Mouse (Mus musculus) midbrain, postnatal 0 days (tissue): Measurements from ENCODE around the gene Cryzl1. TPM values are rescaled to one million over a fixed set of nuclear protein-coding genes. Genes with fewer than 3 reads are reported as not detected.
A peak's percentile ranks its signal among the peaks of the same experiment; 100 is the strongest.

Experiments
- ATAC-seq: fragments of 200-750 bp; cut with Nextera tagmentation; 2 replicates; pipeline ENCODE4 v1.8.0; 2017; ENCODE audit warnings: moderate number of reproducible peaks, mild to moderate bottlenecking, moderate TSS enrichment, moderate library complexity; ENCODE audit not compliant: low FRiP score
- DNase-seq: peaks from one replicate; pipeline ENCODE4 v3.0.0-alpha.2; 2015; ENCODE audit warnings: low spot score
- H3K27ac ChIP-seq: fragments of 300-500 bp; sonication (generic); 2 replicates; pipeline ENCODE4 v1.5.1; 2014; ENCODE audit warnings: low read depth, mild to moderate bottlenecking, low read length, mixed read lengths
- H3K27me3 ChIP-seq: fragments of 300-500 bp; sonication (generic); 2 replicates; pipeline ENCODE4 v1.6.1; 2014; ENCODE audit warnings: low read length, control low read depth, mixed read lengths; ENCODE audit not compliant: insufficient read depth
- H3K36me3 ChIP-seq: fragments of 300-500 bp; sonication (generic); 2 replicates; pipeline ENCODE4 v1.6.1; 2014; ENCODE audit warnings: low read length, control low read depth, mixed read lengths; ENCODE audit not compliant: insufficient read depth
- H3K4me1 ChIP-seq: fragments of 300-500 bp; sonication (generic); 2 replicates; pipeline ENCODE4 v1.6.1; 2014; ENCODE audit warnings: mild to moderate bottlenecking, control low read depth, antibody characterized with exemption, low read length, mixed read lengths; ENCODE audit not compliant: insufficient read depth
- H3K4me2 ChIP-seq: fragments of 300-500 bp; sonication (generic); 2 replicates; pipeline ENCODE4 v1.6.1; 2014; ENCODE audit warnings: low read depth, mild to moderate bottlenecking, low read length, mixed read lengths; ENCODE audit not compliant: poor library complexity, severe bottlenecking
- H3K4me3 ChIP-seq: fragments of 300-500 bp; sonication (generic); 2 replicates; pipeline ENCODE4 v1.5.1; 2014; ENCODE audit warnings: low read depth, mild to moderate bottlenecking, low read length, moderate library complexity
- H3K9ac ChIP-seq: fragments of 300-500 bp; sonication (generic); replicated peaks from 2 replicates; pipeline ENCODE4 v1.6.1; 2014; ENCODE audit warnings: mild to moderate bottlenecking, low read length, moderate library complexity, mixed read lengths; ENCODE audit not compliant: poor library complexity, severe bottlenecking
- H3K9me3 ChIP-seq: fragments of 300-500 bp; sonication (generic); 2 replicates; pipeline ENCODE4 v1.6.1; 2016; ENCODE audit warnings: low read length, control low read depth
- CTCF ChIP-seq: IDR thresholded peaks from 2 replicates; pipeline ENCODE4 v1.5.1; 2016; ENCODE audit warnings: antibody characterized with exemption, mild to moderate bottlenecking
- WGBS: fragments of 180-500 bp; shearing (Covaris S2); extraction: QIAGEN DNeasy Blood & Tissue Kit; methylation state at CpG from one replicate; pipeline ENCODE4 v1.1.7; 2014; 5-methylcytosine and 5-hydroxymethylcytosine counted together
- polyA plus RNA-seq: library from polyadenylated mRNA; unstranded; fragments of >200 nt; fragmentation: Nextera tagmentation; extraction: Ambion mirVana; gene quantifications from 2 replicates; pipeline ENCODE4 v1.2.1, GENCODE M21; 2015
- total RNA-seq: library from RNA; depleted of rRNA; stranded (reverse); fragments of >200 nt; gene quantifications from 2 replicates; pipeline ENCODE4 v1.2.3, GENCODE M21; 2014

The Cryzl1 gene
- total and polyA plus RNA-seq, 2 experiments from 2014 or later, result 42.9 to 93.0 TPM

DNA sequence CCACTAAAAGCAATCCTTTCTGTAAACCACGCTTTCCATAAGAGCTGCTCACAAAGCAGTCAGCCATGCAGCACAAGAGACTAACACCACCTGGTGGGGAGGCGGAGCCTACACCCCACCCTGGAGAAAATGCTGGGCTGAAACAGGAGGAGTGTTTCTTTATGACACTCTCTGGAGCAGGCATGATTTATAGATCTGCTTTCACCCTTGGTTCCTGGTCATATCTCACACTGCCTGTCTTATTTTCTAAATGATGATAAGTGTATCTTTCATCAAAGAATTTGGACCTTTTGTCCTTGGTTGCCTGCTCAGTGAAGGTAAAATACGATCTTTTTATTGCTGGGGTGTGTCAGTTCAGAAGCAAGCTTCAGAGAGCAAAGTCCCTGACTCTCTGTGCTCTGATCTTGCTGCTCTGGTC, 26.0 kb downstream of the Cryzl1 start:
- DNase-seq (no peak), ATAC-seq (no peak)
- no peaks in the 10 kb centered on the region for H3K4me1 ChIP-seq
- no peak overlapping the region for H3K27ac ChIP-seq
- no peaks in the 10 kb centered on the region for H3K27me3 ChIP-seq
- no peak overlapping the region for H3K4me2 ChIP-seq
- H3K9me3 ChIP-seq, result no peaks in the 10 kb centered on the region
- H3K4me3 ChIP-seq, result no peak overlapping the region
- H3K36me3 ChIP-seq, result peaks cover 45% of the 10 kb centered on the region
- no peak overlapping the region for H3K9ac ChIP-seq
- 53% methylated on average over 3 of the region's 3 CpGs for WGBS
- no peak for TF ChIP-seq CTCF

DNA sequence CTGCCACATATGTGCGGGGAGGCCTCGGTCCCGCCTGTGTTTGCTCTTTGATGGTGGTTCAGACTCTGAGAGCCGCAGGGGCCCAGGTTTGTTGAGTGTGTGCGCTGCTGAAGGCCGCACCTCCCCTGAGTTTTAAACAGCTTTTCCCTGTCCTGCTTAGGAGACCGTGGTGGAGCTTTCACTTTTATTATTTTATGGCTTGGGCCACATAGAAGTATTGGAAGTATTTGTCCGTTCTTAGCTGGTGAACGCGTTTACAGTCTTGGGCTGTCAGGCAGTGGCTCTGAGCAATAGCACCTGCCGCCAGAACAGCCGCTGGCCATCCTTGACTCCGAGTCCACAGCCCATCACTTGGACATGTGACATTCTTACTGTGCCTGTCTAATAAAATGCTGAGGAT, 26.9 kb downstream of the Cryzl1 start:
- H3K4me3 ChIP-seq, result no peak overlapping the region
- no peaks in the 10 kb centered on the region for H3K27me3 ChIP-seq
- WGBS, result 91% methylated on average over 13 of the region's 13 CpGs
- DNase-seq, result no peak
- no peak overlapping the region for H3K27ac ChIP-seq
- no peak overlapping the region for H3K4me2 ChIP-seq
- no peaks in the 10 kb centered on the region for H3K9me3 ChIP-seq
- ATAC-seq, result no peak
- TF ChIP-seq CTCF, result no peak
- H3K4me1 ChIP-seq, result no peaks in the 10 kb centered on the region
- peaks cover 43% of the 10 kb centered on the region for H3K36me3 ChIP-seq
- H3K9ac ChIP-seq, result no peak overlapping the region

DNA sequence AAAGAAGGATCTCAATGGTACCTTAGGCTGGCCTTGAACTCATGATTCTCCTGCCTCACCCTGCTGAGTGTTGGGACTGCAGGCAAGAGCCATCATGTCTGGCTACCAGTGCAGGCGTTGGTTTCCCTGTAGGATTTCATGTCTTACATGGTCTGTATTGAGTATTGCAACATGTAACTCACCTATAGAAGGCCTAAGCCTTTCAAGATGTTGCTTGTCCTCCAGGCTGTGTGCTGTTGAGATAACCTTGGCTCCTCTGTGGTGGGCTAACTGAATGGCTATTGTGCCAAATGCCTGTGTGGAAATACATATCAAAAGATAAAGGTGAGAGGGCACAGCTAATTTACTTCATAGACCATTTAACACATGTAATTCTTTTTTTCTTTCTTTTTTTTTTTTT, 29.8 kb downstream of the Cryzl1 start:
- no peaks in the 10 kb centered on the region for H3K4me1 ChIP-seq
- 96% methylated on average over 1 of the region's 1 CpGs for WGBS
- no peak overlapping the region for H3K4me3 ChIP-seq
- ATAC-seq (no peak), DNase-seq (no peak)
- H3K9me3 ChIP-seq, result no peaks in the 10 kb centered on the region
- no peak overlapping the region for H3K4me2 ChIP-seq
- no peak overlapping the region for H3K27ac ChIP-seq
- H3K9ac ChIP-seq, result no peak overlapping the region
- no peaks in the 10 kb centered on the region for H3K27me3 ChIP-seq
- TF ChIP-seq CTCF, result no peak
- peaks cover 32% of the 10 kb centered on the region for H3K36me3 ChIP-seq

DNA sequence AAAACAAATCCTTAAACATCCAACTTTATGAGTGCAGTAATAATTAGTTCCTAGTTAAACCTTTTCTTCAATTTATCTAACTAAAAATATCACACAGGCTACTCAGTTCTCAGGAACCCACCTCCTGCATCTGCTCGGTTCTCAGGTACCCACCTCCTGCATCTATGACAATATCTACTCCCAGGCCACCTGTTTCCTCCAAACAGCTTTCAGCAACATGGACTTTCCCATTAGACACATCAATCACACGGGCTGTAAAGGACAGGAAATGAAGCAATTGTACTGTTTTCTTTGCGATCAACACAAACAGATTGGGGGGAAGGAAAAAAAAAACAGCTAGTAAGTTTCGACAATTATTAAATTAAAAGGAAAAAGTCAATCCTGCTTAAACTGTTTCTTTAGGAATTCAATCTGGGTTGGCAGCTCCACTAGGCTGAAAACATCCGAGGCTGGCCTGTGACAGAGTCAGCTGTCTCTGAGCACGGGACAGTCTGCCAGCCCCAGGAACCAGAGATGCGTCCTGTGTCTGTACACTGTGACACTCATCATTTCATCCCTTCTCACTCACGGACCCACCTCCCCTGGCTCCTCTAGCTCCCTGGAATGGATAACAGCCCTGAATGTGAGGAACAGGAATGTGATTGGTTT, 33.5 kb downstream of the Cryzl1 start:
- no peak overlapping the region for H3K4me3 ChIP-seq
- no peak overlapping the region for H3K27ac ChIP-seq
- no peak for DNase-seq
- no peaks in the 10 kb centered on the region for H3K4me1 ChIP-seq
- H3K9ac ChIP-seq, result no peak overlapping the region
- ATAC-seq, result no peak
- WGBS, result 81% methylated on average over 8 of the region's 8 CpGs
- peaks cover 25% of the 10 kb centered on the region for H3K36me3 ChIP-seq
- no peaks in the 10 kb centered on the region for H3K27me3 ChIP-seq
- no peaks in the 10 kb centered on the region for H3K9me3 ChIP-seq
- no peak overlapping the region for H3K4me2 ChIP-seq
- TF ChIP-seq CTCF, result no peak

DNA sequence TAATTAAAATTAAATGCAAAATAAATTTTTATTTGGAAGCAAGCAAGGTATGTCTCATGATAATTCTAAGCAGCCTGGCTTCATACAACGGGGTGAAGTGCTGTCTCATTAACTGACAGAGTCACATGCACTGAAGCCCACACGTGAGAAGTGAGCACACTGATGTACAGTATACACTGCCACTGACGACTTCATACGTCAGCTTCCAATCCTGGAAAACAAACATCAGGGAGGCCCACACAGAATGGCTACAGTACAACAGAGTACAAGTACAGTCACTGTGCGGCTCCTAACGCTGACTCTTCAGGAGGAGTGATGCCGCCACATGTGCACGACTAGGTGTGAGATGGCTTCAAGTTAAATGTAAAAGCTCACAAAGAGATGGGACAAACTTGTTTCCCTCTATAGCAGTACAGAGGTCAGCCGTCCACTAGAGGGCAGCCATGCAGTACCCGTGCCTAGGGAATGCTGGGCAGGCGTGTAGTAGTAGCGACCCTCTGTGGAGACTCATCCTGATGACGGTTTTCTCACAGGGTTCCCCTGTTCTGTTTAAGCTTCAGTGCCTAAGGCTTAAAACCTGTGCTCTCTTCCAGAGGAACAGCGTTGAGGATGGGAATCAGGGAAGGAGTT, 34.2 kb downstream of the Cryzl1 start:
- Histone ChIP-seq H3K36me3 (peaks cover 24% of the 10 kb centered on the region), H3K27me3 (no peaks in the 10 kb centered on the region), H3K4me1 (no peaks in the 10 kb centered on the region), H3K9me3 (no peaks in the 10 kb centered on the region), H3K4me2 (no peak overlapping the region), H3K4me3 (no peak overlapping the region), H3K9ac (no peak overlapping the region), H3K27ac (no peak overlapping the region)
- TF ChIP-seq CTCF, result peak; percentile 97
- 34% methylated on average over 14 of the region's 14 CpGs for WGBS
- ATAC-seq, result peak; percentile 93
- DNase-seq, result peak; percentile 92

DNA sequence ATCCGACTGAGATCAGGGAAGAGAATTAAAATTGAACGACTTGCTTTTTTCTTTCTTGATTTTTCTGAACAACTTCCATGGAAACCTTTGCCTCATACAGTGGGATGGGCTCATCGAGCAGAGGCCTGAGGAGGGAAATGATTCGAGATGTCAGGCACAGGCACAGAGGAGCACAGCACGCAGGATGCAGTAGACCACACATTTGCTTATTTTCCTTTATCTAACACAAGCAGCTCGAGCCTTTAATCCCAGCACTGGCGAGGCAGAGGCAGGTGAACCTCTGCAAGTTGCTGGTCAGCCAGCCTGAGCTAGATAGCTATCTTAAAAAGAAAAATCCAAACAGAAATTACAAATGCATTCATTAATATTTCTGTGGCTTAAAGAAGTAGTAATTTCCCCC, 39.0 kb downstream of the Cryzl1 start:
- DNase-seq, result no peak
- H3K27me3 ChIP-seq, result no peaks in the 10 kb centered on the region
- H3K4me3 ChIP-seq, result peak overlapping the region; percentile 94; the same call in 1 of the 2 replicates
- ATAC-seq, result no peak
- TF ChIP-seq CTCF, result no peak
- 0 out of 2 replicates have a peak, but pooled peaks cover 4% of the 10 kb centered on the region for H3K4me1 ChIP-seq
- no peaks in the 10 kb centered on the region for H3K9me3 ChIP-seq
- peaks cover 22% of the 10 kb centered on the region for H3K36me3 ChIP-seq
- H3K27ac ChIP-seq, result no peak overlapping the region
- peak overlapping the region; percentile 89 for H3K4me2 ChIP-seq
- H3K9ac ChIP-seq, result no peak overlapping the region
- 28% methylated on average over 7 of the region's 7 CpGs for WGBS
